Mouse (Mus musculus) testis, adult 2 months (tissue): Measurements from ENCODE around the gene Wdr82.

Experiments
- CTCF ChIP-seq: fragments of 200-500 bp; IDR thresholded peaks from 2 replicates; pipeline ENCODE4 v1.5.1; 2012; ENCODE audit warnings: low read depth, mild to moderate bottlenecking, inconsistent platforms, low read length, moderate library complexity; ENCODE audit not compliant: control insufficient read depth, insufficient read depth, insufficient replicate concordance
- POLR2A ChIP-seq: fragments of 200-500 bp; IDR thresholded peaks from 2 replicates; pipeline ENCODE4 v1.6.1; 2012; ENCODE audit warnings: low read depth, mild to moderate bottlenecking, inconsistent platforms, low read length, moderate library complexity; ENCODE audit not compliant: control insufficient read depth

- TF ChIP-seq CTCF: no peak
- no peak for TF ChIP-seq POLR2A
These were observed 41.7 kb upstream of the Wdr82 start for GRCm38 (mm10) chr9:106129072-106129471.
